Mouse (Mus musculus): ENCODE data around the gene Ube2q1. TPM values are rescaled to one million over a fixed set of nuclear protein-coding genes. Genes with fewer than 3 reads are reported as not detected.

Gene Ube2q1
- polyA plus RNA-seq (2012; rRNA removed), result 12.3 and 13.2 TPM in 2 replicates

DNA sequence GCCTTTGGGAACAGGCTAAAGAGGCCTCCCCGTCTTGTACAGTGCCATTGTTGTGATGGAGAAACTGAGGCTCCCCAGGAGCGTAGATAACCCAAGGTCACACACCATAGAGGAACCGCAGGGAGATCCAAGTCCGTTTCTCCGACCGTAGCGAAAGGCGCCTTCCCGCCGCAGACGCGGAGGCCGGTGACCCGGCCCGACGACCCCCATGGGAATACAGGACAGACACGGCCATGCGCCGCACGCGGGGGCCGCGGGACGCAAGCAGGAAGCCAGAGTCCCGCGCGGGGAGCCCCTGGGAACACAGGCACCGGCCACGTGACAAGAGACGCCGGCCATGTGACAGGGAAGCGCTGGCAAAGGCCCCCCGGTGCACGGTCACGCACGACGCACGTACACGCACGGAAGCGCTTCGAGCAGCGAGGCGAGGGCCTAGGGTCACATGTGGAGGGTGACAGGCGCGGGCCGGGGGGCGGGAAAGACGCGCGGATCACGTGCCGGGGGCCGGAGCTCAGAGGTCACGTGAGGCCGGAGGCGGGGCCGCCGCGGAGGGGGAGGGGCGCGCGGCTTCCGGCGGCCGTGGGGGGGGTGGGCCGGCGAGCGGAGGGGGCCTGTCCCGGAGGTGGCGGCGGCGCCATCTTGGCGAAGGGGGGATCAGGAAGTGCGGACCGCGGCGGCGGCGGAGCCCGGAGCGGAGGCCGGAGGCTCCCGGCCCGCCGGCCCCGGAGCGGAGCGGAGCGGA is at the start of gene Ube2q1:
Ube2q1 (plus strand) TSS at position 649 of the 742 bp plus-strand sequence.

DNA sequence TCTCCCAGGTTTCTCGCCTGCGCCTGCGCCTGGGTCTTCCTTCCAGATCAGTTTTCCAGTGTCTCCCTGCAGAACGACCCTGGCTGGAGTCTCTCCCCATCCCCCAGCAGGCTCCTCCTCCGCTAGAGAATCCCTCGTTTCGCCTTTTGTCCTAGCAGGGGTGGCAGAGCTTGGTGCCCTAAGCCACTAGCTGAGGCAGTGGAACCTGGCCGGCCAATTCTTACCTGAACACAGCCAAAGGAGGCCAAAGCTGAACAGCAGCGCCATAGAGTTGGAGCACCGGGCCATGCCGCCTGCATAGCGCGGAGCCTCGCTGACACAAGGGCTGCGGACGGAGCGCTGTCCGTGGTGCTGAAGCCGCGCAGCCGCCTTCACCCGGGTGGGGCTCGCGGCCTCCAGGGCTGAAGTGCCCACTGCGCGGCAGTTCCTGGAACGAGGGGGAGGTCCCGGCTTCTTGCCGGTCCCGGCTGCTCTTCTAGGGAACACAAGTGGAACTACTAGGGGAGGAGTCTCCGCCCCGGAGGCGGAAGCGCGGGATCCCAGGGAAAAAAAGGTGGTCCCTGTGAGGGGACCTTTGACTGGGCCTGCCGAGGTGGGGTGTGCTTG is 9.2 kb upstream of the Ube2q1 start, which contains the start of gene Chrnb2:
Chrnb2 (minus strand) TSS at position 514 of the 606 bp plus-strand sequence.

DNA sequence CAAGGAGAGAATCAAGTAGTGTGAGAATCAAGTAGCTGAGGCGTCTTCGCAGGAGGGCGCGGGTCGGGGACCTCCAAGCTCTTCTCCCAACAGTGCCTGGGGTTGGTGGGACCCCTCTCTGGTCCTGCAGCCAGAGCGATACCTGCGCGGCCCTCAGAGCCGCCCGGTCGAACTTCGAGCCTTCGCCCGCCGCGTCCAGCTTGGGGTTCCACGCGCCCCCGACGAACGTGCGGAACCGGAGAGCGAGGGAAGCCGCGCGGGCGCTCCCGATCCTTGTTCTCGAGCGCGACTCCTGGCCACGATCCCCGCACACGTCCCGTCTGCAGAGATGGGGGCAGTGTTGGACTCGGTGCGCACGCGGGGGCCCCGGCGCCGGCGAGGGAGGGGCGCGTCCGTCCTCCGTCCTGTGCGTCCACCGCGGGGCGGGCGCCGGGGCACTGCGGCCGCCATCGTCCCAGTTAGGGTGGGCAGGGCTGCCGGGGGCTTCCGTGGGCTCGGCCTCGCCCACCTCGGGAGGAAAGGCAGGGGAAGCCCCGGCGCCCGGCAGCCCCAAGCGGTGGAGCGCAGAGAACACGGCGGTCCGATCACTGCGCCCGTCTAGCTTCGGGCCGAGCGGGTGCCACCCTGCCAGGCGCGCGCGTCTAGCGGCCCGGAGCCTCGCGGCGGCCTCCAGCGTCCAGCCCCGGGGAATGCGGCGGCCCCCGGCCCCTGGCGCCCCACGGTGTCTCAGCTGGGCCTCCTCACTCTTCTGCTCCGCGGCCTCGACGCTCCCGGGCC is 57.6 kb downstream of the Ube2q1 start, which contains the start of gene She:
She (plus strand) TSS at position 556 of the 777 bp plus-strand sequence.

Other genes starting within 250 kb of the Ube2q1 start
- 16.7 and 18.3 TPM in 2 replicates for gene Adar, start 58.6 kb upstream of the Ube2q1 start, polyA plus RNA-seq (2012; rRNA removed)
- gene Chrnb2, start 9.0 kb upstream of the Ube2q1 start, polyA plus RNA-seq (2012; rRNA removed), result 0.10 and 0.13 TPM in 2 replicates
- gene She, start 57.8 kb downstream of the Ube2q1 start, polyA plus RNA-seq (2012; rRNA removed), result 0.96 and 1.1 TPM in 2 replicates
- 4.3 and 5.0 TPM in 2 replicates for gene Il6ra, start 139.6 kb downstream of the Ube2q1 start, polyA plus RNA-seq (2012; rRNA removed)
- gene Atp8b2, start 189.9 kb downstream of the Ube2q1 start, polyA plus RNA-seq (2012; rRNA removed), result 4.2 and 6.1 TPM in 2 replicates
- gene Hax1, start 225.2 kb downstream of the Ube2q1 start, polyA plus RNA-seq (2012; rRNA removed), result 81.8 and 82.9 TPM in 2 replicates

Data from liver, embryonic 18 days (tissue).